Mouse (Mus musculus) embryo, embryonic 10 days (tissue): ENCODE results near the gene Hoxc6.
A peak's percentile ranks its signal among the peaks of the same experiment; 100 is the strongest.

ENCODE experiments used
- DNase-seq: peaks from one replicate; pipeline ENCODE4 v3.0.0-alpha.2; 2015; ENCODE audit warnings: low spot score

Gene Hoxc6

DNA sequence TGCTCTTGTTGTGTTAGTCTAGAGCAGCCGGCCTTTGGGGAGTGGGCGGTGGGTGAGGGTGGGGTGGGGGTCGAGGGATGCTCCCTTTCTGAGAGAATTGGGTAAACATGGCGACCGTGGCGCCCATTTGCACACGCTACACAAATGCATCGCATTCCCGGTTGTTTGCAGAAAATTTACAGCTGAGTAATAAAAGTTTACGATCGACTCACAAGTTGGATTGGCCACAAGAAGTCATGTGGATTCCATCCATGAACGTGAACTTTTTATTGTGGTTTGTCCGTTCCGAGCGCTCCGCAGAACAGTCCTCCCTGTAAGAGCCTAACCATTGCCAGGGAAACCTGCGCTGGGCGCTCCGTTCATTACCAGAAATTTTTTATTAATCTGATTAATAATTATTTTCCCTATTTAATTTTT lies at the start of gene Hoxc6:
TSS of gene Hoxc6 (plus strand) at position 319 of the 417 bp plus-strand sequence.
- DNase-seq = peak; percentile 76

DNA sequence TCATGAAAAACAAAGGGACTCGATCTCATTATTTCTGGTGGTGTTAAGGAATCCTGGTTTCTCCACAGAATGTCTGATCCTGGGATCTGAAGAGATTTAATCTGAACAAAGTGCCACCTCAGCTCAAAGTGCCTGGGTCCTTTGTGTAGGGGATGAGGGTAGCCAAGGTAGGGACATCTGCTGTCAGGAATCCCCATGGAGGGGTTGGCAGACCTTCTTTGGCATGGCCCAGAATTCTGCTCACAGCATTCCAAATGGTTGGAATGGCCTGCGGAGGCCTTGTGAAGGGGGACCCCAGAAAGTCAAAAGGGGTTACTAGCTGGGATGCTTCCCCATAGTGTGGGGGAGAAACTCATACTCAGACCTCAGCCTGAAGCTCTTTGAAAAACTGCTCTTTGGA lies 49.2 kb upstream of the Hoxc6 start:
- no peak for DNase-seq

DNA sequence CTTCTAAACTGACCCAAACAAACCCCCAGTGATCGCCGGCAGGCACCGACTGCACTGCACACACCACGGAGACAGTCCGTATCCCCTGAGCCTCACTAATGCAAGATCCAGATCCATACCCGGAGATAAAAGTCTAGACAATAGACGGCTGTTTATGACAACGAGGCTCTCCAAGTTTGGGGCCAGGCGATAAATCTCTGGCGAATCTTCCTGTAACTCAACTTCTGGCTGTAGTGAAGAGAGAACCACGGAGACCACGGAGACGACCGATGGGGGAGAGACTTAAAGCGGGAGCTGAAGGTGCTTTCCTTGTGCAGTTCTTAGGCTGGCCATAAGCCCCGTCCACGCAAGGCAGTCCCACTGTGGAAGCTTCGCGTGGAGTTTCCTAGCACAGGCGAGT lies 48.4 kb upstream of the Hoxc6 start:
- no peak for DNase-seq

DNA sequence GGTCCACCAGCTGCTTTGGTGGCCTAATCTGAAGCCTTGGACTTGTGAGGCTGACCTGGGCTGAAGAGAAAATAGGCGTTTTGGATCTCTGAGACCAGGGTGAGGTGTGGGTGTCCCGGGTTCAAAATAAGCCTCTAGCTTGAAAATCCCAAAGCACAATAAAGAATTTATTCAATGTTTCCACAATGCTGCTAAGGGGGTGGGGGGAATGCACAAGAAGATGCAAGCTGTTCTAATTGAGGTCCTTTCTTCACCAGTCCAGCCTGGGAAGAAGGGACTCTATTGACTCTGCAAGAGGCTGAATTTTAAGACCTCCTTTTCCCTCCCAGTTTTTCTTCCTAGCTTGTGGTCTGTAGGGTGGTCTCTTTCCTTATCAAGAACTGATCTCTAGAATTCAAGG lies 47.2 kb upstream of the Hoxc6 start:
- no peak for DNase-seq

DNA sequence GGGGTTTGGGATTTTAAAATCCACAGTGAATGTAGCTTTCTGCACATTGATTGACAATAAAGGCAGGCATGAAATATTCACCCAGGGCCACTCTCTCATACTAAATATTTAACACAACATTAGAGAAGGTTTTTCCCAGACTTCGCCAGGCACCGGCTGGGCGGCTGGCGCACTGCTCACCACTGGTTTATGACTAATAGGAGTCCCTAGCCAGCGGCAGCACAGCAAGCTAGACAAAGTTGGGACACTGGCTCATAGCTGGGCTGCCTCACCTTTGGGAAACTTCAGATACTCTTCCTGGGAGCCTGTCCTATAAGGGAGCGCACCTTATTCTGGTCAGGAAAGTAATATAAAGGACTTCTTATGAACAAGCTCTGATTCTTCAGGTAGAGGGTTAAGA lies 44.5 kb upstream of the Hoxc6 start:
- no peak for DNase-seq

DNA sequence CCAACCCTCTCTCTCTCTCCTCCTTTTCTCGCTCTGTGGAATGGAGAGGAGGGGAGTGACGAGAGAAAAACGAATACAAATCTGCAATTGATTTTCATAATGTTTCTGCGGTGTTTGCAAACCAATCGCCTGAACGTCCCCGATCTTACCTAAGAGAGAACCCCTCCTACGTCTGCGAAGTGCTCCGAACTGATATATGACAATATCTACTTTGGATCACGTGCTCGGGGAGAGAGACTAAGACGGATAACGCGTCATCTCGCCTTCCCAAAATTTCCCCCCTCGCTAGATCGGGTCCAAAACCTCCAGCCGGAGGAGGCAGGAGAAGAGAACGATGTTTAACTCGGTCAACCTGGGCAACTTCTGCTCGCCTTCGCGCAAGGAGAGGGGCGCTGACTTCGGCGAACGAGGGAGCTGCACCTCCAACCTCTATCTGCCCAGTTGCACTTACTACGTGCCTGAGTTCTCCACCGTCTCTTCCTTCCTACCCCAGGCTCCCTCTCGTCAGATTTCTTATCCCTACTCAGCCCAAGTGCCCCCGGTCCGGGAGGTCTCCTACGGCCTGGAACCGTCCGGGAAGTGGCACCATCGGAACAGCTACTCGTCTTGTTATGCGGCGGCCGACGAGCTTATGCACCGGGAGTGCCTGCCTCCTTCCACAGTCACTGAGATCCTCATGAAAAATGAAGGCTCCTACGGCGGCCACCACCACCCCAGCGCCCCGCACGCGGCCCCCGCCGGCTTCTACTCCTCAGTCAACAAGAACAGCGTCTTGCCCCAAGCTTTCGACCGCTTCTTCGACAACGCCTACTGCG lies 43.7 kb upstream of the Hoxc6 start, which contains the start of gene Hoxc11:
TSS of gene Hoxc11 (plus strand) at position 236 of the 815 bp plus-strand sequence.
- DNase-seq = no peak

DNA sequence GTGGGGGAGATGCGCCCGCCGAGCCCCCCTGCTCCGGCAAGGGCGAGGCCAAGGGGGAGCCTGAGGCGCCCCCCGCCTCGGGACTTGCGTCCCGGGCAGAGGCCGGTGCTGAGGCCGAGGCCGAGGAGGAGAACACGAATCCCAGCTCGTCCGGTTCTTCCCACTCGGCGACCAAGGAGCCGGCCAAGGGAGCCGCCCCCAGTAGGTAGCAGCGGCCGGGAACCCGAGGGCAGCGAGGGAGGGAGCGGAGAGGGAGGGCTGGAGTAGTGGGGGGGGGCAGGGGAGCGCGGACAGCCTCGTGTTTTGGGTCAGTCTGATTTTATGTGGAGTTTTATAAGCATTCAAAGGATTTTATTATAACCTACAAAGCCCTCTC lies 43.1 kb upstream of the Hoxc6 start:
- no peak for DNase-seq

DNA sequence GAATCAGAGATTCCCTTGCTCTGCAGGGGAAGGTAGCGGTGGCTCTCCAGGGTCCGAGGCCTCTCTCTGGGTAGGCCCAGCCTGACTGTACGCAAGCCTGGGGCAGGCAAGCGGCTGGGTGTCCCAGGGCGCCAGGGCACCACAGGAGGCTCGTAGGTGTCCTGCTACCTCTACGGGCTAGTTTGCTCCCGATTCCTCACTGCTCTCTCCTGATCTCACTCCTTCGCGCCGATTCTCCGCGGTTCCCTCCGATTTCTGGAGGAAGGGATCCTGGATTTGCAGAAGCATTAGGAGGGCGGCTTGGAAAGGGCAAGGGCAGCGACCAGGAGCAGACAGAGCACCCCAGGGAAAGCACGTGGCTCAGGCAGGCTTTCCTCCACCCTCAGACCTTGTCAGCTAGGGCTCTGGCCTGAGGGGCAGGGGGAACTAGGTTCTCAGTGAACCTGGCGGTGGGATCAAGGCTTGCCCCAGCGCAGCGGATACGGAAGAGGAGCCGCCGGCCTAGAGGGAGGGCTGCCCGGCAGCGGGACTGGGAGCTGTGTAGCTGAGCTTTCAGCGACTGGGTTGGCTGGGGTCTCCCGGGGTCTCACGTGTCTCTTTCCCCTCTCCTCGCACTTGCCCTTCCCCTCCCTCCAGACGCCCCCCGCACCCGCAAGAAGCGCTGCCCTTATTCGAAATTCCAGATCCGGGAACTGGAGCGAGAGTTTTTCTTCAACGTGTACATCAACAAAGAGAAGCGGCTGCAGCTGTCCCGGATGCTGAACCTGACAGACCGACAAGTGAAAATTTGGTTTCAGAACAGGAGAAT lies 42.0 kb upstream of the Hoxc6 start:
- no peak for DNase-seq

DNA sequence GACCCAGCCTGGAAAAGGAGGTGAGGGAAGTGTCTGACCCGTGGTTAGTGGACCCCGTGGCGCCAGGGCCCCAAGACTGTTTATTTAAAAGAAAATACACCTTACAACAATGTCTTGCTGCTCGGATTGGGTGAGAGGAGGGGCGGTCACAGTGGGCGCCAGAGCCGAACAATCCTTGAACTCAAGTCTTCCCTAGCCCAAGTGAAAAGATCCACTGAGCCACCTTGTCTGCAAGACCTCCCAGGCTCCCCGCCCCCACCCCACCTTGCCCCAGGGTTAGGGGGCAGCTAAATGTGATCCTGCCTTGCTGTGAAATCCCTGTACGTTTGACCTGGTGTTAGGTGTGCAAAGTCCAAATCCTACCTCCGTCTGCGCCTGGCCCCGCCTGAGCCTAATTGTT lies 41.2 kb upstream of the Hoxc6 start:
- DNase-seq = no peak

DNA sequence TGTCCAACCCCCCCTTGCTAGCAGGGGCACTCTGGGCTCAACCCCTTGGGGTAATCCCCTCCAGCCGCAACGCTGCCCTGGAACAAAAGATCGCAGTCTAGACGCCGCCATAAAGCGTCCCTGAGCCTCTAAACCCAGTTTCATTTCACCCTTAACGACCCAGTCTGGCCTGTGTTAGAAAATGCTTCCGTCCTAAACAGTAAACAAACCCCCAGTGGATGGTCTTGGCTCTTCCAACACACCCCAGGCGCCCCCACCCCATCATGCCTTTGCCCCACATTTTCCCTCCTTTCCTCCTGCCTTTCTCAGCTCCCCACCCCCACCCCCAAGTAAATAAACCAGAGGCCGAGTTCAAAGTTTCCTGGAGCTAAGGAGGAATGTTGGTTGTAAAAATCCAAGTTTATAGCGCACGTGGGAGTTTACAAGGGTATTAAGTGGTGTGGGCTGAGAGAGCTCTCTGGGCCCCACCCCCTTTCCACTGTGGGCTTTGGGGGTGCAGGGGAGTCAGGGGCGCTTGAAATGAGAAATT lies 38.3 kb upstream of the Hoxc6 start:
- no peak for DNase-seq

DNA sequence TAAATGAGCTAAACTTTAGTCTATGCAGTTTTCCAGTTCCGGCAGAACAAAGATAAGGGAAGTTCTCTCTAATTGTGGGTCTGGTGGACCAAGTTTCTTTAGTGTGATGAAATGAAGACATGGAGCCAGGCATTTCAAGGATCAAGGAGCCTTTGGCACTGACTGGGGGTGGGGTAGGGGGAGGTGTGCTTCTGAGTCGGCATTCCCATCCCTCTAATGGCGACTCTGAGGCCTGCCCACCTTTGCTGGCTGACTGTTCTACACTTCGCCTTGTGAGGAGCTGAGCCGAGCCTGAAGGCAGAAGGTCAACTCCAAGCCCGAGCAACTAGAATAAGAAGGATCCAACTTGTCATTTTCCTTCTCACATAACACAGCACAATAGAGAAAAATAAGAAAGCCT lies 36.3 kb upstream of the Hoxc6 start:
- DNase-seq = no peak

DNA sequence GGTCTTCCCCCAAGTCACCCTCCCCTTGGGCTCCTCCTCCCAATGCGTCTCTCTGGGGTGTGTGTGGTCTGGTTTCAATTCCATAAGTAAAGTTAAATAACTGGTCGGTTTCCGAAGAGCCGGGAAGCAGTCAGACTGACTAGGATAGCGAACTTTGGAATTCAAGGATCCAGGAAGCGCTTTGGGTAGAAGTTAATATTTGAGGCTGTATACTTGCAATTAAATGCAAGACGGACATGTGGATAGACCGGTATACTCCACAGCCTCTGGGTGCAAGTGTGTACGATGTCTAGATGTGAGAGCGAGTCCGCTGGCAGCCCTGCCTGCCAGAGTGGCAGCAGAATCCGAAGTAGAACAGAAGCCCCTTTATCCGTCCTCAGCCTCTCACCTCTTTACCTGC lies 35.6 kb upstream of the Hoxc6 start:
- no peak for DNase-seq

DNA sequence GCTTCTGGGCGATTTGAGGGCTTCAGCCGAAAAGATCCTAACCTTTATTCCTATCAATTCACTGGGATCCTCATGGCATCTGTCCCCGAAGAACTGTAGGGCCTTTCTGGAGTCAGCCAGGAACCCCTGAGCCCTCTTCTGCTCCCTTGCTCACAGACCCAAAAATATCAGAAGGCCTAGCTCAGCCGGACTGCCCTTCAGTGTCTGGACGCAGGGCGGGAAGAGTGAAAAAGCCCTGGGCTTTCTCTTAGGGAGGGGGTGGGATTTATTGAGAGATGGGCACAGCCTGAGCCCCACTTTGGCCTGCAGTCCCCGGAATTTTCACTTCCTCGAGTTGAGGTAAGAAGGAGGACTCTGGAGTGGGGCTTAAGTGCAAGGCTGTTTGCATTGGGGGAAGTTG lies 34.8 kb upstream of the Hoxc6 start:
- no peak for DNase-seq

DNA sequence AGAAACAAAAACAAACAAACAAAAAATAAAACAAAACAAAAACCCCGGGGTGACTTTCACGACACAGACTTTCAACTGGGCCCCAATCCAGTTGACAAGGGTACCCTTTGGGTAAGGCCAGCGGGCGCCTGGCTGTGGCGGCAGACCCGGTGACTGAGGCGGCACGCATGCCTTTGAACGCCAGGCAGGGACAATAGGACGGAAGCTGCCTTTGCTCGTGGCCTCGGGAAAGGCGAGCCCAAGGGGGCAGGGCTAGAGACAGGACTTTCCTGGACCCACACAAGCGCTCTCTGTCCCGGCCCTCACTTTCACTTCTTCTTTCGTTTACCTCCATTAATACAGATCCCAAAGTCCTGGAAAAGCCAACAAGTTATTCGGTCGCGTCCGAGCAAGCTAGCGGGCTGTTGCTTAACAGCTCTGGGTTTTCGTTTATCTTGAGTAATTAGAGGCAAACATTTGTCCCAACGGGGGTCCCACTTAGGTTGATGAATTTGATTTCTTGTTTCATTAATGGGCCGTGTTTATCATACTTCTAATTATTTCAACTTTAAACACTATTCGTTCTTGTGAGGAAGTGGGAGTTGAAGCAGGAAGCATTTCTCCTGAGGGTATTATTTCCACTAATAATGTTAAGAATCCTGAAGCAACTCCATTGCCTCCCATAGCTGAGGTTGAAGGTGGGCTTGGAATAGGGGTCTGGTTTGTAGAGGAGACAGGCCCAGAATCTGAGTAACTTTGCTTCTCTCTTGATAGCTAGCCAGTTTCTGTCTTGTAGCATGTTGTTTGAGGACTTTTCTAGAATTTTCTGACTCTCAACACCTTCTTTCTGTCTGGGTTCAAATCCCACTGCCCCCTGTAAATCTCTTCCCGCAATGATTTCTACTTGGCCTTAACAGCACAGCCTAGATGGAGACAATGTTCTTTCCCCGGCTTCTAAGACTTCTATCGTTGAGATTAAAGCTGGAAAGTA lies 34.1 kb upstream of the Hoxc6 start:
- DNase-seq = peak; percentile 86

DNA sequence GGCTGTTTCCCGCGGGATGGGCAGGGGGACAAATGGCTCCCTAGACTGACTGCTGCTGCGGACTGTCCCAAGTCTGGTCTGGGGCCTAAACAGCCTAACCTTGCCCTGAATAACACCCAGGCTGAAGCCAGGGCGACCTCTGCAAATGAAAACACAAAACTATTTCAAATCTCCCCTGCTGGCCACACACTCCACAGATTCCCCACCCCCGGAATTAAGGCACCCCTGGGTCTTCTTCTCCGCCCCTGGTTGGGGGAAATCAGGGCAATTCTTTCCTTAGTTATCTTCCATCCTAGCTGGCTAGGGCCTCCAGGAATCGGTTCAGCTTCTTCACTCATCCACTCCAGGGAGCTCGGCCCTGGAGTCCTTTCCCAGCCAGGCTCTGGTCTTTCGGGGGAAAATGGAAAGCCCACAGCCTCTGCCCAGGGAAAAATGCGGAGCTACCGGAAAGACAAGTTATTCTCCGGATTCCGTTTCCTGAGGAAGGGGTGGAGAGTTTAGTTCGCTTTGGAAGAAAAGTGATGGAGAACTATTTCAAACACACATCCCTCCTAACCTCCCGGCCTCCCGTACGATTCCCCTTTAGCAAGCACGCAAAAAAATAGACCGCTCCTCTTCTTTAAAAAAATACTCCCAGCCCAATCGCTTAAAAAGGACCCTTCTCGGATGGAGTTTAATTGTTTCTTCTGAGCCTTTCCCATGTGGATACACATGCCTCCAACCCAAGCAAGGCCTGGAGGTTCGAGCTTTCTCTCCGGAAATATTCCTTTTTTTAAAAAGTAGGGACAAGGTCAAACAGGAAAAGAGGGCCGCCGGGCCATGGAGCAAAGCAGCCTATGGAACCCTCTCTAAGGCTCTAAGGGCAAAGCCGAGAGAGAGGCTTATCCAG lies 32.8 kb upstream of the Hoxc6 start:
- no peak for DNase-seq

DNA sequence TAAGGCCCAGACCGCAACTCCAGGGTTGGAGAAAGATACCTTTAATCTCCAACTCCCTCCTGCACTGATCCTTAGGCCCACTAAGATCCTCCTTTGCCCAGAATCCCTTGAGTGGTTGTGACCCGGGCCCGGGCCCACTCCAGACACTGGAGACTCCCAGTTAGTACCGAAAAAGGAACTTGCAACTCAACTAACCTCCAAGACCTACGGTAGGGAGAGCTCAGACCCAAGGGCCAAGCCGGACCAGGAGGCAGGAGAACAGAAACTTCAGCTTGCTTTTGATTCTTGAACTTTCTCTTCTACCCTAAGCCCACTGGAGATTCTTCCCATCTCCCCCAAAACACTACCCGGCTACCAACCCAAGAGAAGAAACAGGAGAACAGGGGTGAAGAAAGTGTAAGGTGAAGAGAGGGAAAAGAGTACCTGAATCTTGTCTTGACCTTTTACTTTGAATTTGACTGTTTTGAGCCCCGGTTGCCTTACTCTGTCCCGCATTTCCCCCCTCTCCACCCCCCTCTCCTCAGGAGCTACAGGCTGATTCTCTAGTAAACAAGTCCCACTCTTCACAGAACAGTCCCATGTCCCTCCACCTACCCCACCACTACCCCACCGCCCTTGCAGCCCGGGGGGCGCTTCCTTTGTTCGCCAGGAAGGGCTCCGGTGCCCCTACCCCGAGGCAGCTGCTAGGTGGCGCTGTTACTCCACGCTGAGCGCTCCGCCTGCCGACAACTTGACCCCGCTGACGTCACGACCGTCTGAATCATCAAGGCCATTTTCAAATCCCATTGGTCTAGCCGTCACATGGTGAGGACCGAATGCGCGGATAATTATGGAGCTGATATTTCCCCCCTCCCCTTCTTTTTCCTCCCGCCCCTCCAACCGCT lies 31.9 kb upstream of the Hoxc6 start:
- peak; percentile 98 for DNase-seq

DNA sequence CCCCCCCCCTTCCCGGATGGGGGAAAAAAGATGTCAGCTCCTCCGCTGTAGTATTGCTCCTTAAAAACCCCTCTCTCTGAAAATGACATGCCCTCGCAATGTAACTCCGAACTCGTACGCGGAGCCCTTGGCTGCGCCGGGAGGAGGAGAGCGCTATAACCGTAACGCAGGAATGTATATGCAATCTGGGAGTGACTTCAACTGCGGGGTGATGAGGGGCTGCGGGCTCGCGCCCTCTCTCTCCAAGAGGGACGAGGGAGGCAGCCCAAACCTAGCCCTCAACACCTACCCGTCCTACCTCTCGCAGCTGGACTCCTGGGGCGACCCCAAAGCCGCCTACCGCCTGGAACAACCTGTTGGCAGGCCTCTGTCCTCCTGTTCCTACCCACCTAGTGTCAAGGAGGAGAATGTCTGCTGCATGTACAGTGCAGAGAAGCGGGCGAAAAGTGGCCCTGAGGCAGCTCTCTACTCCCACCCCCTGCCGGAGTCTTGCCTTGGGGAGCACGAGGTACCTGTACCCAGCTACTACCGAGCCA lies 31.2 kb upstream of the Hoxc6 start, which contains the start of gene Hoxc10:
TSS of gene Hoxc10 (plus strand) at position 21 of the 536 bp plus-strand sequence.
- DNase-seq = no peak

DNA sequence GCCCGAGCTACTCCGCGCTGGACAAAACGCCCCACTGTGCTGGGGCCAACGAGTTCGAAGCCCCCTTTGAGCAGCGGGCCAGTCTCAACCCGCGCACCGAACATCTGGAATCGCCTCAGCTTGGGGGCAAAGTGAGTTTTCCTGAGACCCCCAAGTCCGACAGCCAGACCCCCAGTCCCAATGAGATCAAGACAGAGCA lies 30.8 kb upstream of the Hoxc6 start, which contains the start of gene Hoxc5:
TSS of gene Hoxc5 (plus strand) at position 132 of the 199 bp plus-strand sequence.
- no peak for DNase-seq

DNA sequence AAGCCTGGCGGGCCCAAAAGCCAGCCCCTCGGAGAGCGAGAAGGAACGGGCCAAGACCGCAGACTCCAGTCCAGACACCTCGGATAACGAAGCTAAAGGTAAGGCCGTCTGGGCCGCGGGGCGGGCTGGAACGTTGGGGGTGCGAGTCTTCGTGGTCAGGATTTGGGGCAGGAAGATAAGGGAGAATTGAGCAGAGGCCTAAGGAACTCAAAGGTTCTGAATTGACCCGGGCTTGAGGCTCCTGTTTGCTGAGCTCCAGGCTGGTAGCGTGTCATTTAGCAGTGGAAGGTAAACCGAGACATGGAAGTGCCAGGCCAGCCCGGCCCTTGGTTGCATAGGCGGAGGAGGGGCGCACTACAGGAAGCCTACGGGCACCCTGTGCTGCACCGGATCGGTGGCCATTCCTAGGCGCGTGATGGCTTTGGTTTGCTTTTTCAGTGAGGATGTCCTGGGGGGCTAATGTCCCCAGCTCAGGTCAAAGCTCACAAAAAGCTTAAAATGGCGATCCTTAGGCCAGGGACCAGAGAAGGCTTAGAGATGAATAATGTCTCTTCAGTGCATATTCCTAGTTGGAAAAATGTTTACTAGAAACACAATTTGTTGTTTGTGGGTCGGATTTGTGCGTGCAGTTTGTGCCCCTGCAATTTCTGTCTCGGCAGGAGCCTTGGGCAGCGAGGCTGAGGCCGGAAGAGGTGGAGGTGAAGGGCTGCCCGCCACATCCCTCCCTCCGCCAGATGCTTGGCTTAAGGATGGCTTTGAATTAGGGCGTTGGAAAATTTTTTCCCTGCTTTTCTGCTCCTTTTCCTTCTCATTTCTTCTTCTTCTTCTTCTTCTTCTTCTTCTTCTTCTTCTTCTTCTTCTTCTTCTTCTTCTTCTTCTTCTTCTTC lies 30.3 kb upstream of the Hoxc6 start:
- no peak for DNase-seq
